Mouse (Mus musculus) megakaryocyte, embryonic 14.5 days (primary cell): ENCODE data around the gene Birc3. TPM values are rescaled to one million over a fixed set of nuclear protein-coding genes. Genes with fewer than 3 reads are reported as not detected.

ENCODE experiments used
- H3K27me3 ChIP-seq: replicated peaks from 2 replicates; pipeline ENCODE3; 2012; ENCODE audit warnings: inconsistent platforms
- H3K36me3 ChIP-seq: replicated peaks from 2 replicates; pipeline ENCODE3; 2012; ENCODE audit warnings: low read length, inconsistent platforms, mixed read lengths
- H3K4me1 ChIP-seq: 2 replicates; pipeline ENCODE4 v1.6.1; 2012; ENCODE audit warnings: inconsistent platforms
- H3K4me3 ChIP-seq: replicated peaks from 2 replicates; pipeline ENCODE3; 2012; ENCODE audit warnings: moderate library complexity, mild to moderate bottlenecking, inconsistent platforms
- H3K9me3 ChIP-seq: 2 replicates; pipeline ENCODE4 v1.6.1; 2012; ENCODE audit warnings: inconsistent platforms
- FLI1 ChIP-seq: IDR thresholded peaks from 2 replicates; pipeline ENCODE4 v1.6.1; 2012; ENCODE audit warnings: low read length, inconsistent platforms, mixed read lengths
- GATA1 ChIP-seq: IDR thresholded peaks from 3 replicates; pipeline ENCODE4 v1.6.1; 2012; ENCODE audit warnings: mixed read lengths, low read length, inconsistent platforms, borderline replicate concordance
- polyA plus RNA-seq: library from polyadenylated mRNA; stranded (reverse); fragments of >175 nt; gene quantifications from 2 replicates; pipeline ENCODE4 v1.2.3, GENCODE M21; 2012; ENCODE audit warnings: low replicate concordance; ENCODE audit not compliant: insufficient read depth

Gene Birc3
- polyA plus RNA-seq, 1 experiment = 6.0 TPM

GRCm38 (mm10) chr9:7829531-7830528 lies 43.2 kb downstream of the Birc3 start:
- peaks cover 88% of the 10 kb centered on the region for H3K4me1 ChIP-seq
- H3K27me3 ChIP-seq = no peaks in the 10 kb centered on the region
- H3K36me3 ChIP-seq = peaks cover 57% of the 10 kb centered on the region
- TF ChIP-seq GATA1 (no peak), FLI1 (no peak)
- no peaks in the 10 kb centered on the region for H3K9me3 ChIP-seq
- peak overlapping the region; percentile 88 for H3K4me3 ChIP-seq

GRCm38 (mm10) chr9:7828706-7829105 lies 44.3 kb downstream of the Birc3 start:
- H3K36me3 ChIP-seq = peaks cover 51% of the 10 kb centered on the region
- H3K27me3 ChIP-seq = no peaks in the 10 kb centered on the region
- H3K4me1 ChIP-seq = peaks cover 80% of the 10 kb centered on the region
- H3K9me3 ChIP-seq = no peaks in the 10 kb centered on the region
- TF ChIP-seq GATA1 (no peak), FLI1 (no peak)
- no peak overlapping the region for H3K4me3 ChIP-seq

- no peak for TF ChIP-seq FLI1
- TF ChIP-seq GATA1 = no peak
- Histone ChIP-seq H3K36me3 (peaks cover 72% of the 10 kb centered on the region), H3K4me3 (peak overlapping the region; percentile 31), H3K4me1 (peaks cover 66% of the 10 kb centered on the region), H3K9me3 (no peaks in the 10 kb centered on the region), H3K27me3 (no peaks in the 10 kb centered on the region)
Measured at GRCm38 (mm10) chr9:7824916-7825315, 48.1 kb downstream of the Birc3 start.

- TF ChIP-seq GATA1 = no peak
- no peak for TF ChIP-seq FLI1
- Histone ChIP-seq H3K9me3 (no peaks in the 10 kb centered on the region), H3K27me3 (no peaks in the 10 kb centered on the region), H3K36me3 (peaks cover 85% of the 10 kb centered on the region), H3K4me1 (peaks cover 48% of the 10 kb centered on the region), H3K4me3 (no peak overlapping the region)
Measured at GRCm38 (mm10) chr9:7822758-7823157, 50.2 kb downstream of the Birc3 start.

GRCm38 (mm10) chr9:7805101-7805506 lies 67.9 kb downstream of the Birc3 start:
- Histone ChIP-seq H3K9me3 (no peaks in the 10 kb centered on the region), H3K27me3 (no peaks in the 10 kb centered on the region), H3K4me1 (peaks cover 19% of the 10 kb centered on the region), H3K4me3 (no peak overlapping the region), H3K36me3 (no peaks in the 10 kb centered on the region)
- TF ChIP-seq GATA1 (no peak), FLI1 (no peak)

Other genes with a start within 250 kb of the Birc3 start
- not detected in 2 replicates for gene Mmp20, start 245.0 kb downstream of the Birc3 start, polyA plus RNA-seq
- gene Mmp7, start 181.1 kb downstream of the Birc3 start, polyA plus RNA-seq = not detected in 2 replicates
- gene Tmem123, start 109.1 kb downstream of the Birc3 start, polyA plus RNA-seq = 75.8 and 82.1 TPM in 2 replicates
- 3.8 TPM in 1 of 2 replicates, not detected in the other for gene Birc2, start 36.1 kb downstream of the Birc3 start, polyA plus RNA-seq
- gene Yap1, start 131.4 kb upstream of the Birc3 start, polyA plus RNA-seq = 0.01 and 3.0 TPM in 2 replicates
- gene Cfap300, start 169.6 kb upstream of the Birc3 start, polyA plus RNA-seq = not detected in 2 replicates